Mouse (Mus musculus): ENCODE measurements at regions not wholly inside any gene's neighbourhood (a gene's known extent, or its start where the extent isn't known, plus 50 kb on each side); places are given as distances from the start of the nearest gene placed in this dataset.

GRCm38 (mm10) chr6:51009526-51010340, 355.5 kb upstream of the Npvf start:
- peak in 1 of 2 experiments; percentile 10 for DNase-seq (ENCODE audit: low spot score in 2 of 2)

- DNase-seq (ENCODE audit: low spot score in 2 of 2) = peak; percentile 40 to 46
These were observed 356.3 kb upstream of the Npvf start for GRCm38 (mm10) chr6:51010536-51010935.

GRCm38 (mm10) chr6:51012086-51012830, 358.0 kb upstream of the Npvf start:
- DNase-seq (ENCODE audit: low spot score in 2 of 2) = peak; percentile 7 to 23

GRCm38 (mm10) chr6:51015735-51016134, 361.5 kb upstream of the Npvf start:
- DNase-seq (ENCODE audit: low spot score in 2 of 2) = no peak

- DNase-seq (ENCODE audit: low spot score in 2 of 2) = peak in 1 of 2 experiments; percentile 11
These were observed 362.3 kb upstream of the Npvf start for GRCm38 (mm10) chr6:51016441-51017070.

- no peak for DNase-seq (ENCODE audit: low spot score in 2 of 2)
These were observed 363.2 kb upstream of the Npvf start for GRCm38 (mm10) chr6:51017260-51017999.

- DNase-seq (ENCODE audit: low spot score in 2 of 2) = no peak
These were observed 367.0 kb upstream of the Npvf start for GRCm38 (mm10) chr6:51021206-51021605.

GRCm38 (mm10) chr6:51023361-51023760, 369.1 kb upstream of the Npvf start:
- DNase-seq (ENCODE audit: low spot score in 2 of 2) = no peak

- DNase-seq (ENCODE audit: low spot score in 2 of 2) = no peak
These were observed 370.5 kb upstream of the Npvf start for GRCm38 (mm10) chr6:51024756-51025155.

- no peak for DNase-seq (ENCODE audit: low spot score in 2 of 2)
These were observed 371.2 kb upstream of the Npvf start for GRCm38 (mm10) chr6:51025411-51025810.

GRCm38 (mm10) chr6:51027296-51027695, 373.1 kb upstream of the Npvf start:
- DNase-seq (ENCODE audit: low spot score in 2 of 2) = no peak

GRCm38 (mm10) chr6:51029516-51029915, 375.3 kb upstream of the Npvf start:
- DNase-seq (ENCODE audit: low spot score in 2 of 2) = no peak

- no peak for DNase-seq (ENCODE audit: low spot score in 2 of 2)
These were observed 375.7 kb upstream of the Npvf start for GRCm38 (mm10) chr6:51029953-51030352.

GRCm38 (mm10) chr6:51033835-51034234, 379.6 kb upstream of the Npvf start:
- no peak for DNase-seq (ENCODE audit: low spot score in 2 of 2)

- no peak for DNase-seq (ENCODE audit: low spot score in 2 of 2)
These were observed 381.8 kb upstream of the Npvf start for GRCm38 (mm10) chr6:51036074-51036473.

- peak; percentile 67 to 73 for DNase-seq (ENCODE audit: low spot score in 2 of 2)
These were observed 382.3 kb upstream of the Npvf start for GRCm38 (mm10) chr6:51036553-51036952.

- no peak for DNase-seq (ENCODE audit: low spot score in 2 of 2)
These were observed 382.7 kb upstream of the Npvf start for GRCm38 (mm10) chr6:51036956-51037355.

- no peak for DNase-seq (ENCODE audit: low spot score in 2 of 2)
These were observed 385.4 kb upstream of the Npvf start for GRCm38 (mm10) chr6:51039486-51040180.

- no peak for DNase-seq (ENCODE audit: low spot score in 2 of 2)
These were observed 388.5 kb upstream of the Nfe2l3 start for GRCm38 (mm10) chr6:51043970-51044369.

GRCm38 (mm10) chr6:51044873-51045272, 387.6 kb upstream of the Nfe2l3 start:
- DNase-seq (ENCODE audit: low spot score in 2 of 2) = no peak

- no peak for DNase-seq (ENCODE audit: low spot score in 2 of 2)
These were observed 380.0 kb upstream of the Nfe2l3 start for GRCm38 (mm10) chr6:51052451-51052921.
